Mouse (Mus musculus): ENCODE data around the gene Kcnk5.

GRCm38 (mm10) chr14:20180751-20181162 is 852 bp downstream of the Kcnk5 start:
- TF ChIP-seq MAFK (IDR thresholded peaks at IDR 0.05; ENCODE audit: borderline replicate concordance, low read depth, low read length), result no peak
- no peak for TF ChIP-seq UBTF (IDR thresholded peaks at IDR 0.05; ENCODE audit: borderline replicate concordance, insufficient read depth, low read depth, low read length)

Data from MEL (cell line).